Mouse (Mus musculus) frontal cortex, postnatal 10 days (tissue): ENCODE measurements at regions not wholly inside any gene's neighbourhood (a gene's known extent, or its start where the extent isn't known, plus 50 kb on each side); places are given as distances from the start of the nearest gene placed in this dataset.

Experiments used
- DNase-seq, 2 experiments: peaks; one replicate each; pipeline ENCODE4 v3.0.0; 2022; ENCODE audit warnings: low spot score in 2 of 2, mixed read lengths in 1 of 2

GRCm38 (mm10) chr11:25335667-25336066 is 874.9 kb downstream of the 5730522E02Rik start:
- no peak for DNase-seq

GRCm38 (mm10) chr11:25330696-25331095 is 879.9 kb downstream of the 5730522E02Rik start:
- no peak for DNase-seq

- DNase-seq, result no peak
Observed at GRCm38 (mm10) chr11:25322426-25322825, 888.1 kb downstream of the 5730522E02Rik start.

- DNase-seq, result no peak
Observed at GRCm38 (mm10) chr11:25321494-25321893, 889.1 kb downstream of the 5730522E02Rik start.

- peak in 1 of 2 experiments; percentile 25 for DNase-seq
Observed at GRCm38 (mm10) chr11:25314645-25315044, 895.9 kb downstream of the 5730522E02Rik start.

- no peak for DNase-seq
Observed at GRCm38 (mm10) chr11:25313879-25314278, 896.7 kb downstream of the 5730522E02Rik start.

- no peak for DNase-seq
Observed at GRCm38 (mm10) chr11:25313308-25313707, 897.3 kb downstream of the 5730522E02Rik start.

GRCm38 (mm10) chr11:25310754-25311153 is 899.8 kb downstream of the 5730522E02Rik start:
- no peak for DNase-seq

GRCm38 (mm10) chr11:25301130-25301529 is 909.4 kb downstream of the 5730522E02Rik start:
- DNase-seq, result peak; percentile 32 to 61

- DNase-seq, result no peak
Observed at GRCm38 (mm10) chr11:25288346-25288745, 922.2 kb downstream of the 5730522E02Rik start.

GRCm38 (mm10) chr11:25287458-25288247 is 922.9 kb downstream of the 5730522E02Rik start:
- DNase-seq, result no peak

- no peak for DNase-seq
Observed at GRCm38 (mm10) chr11:25269936-25270540, 940.5 kb downstream of the 5730522E02Rik start.

GRCm38 (mm10) chr11:25262906-25263305 is 947.7 kb downstream of the 5730522E02Rik start:
- no peak for DNase-seq

GRCm38 (mm10) chr11:25259691-25260090 is 950.9 kb downstream of the 5730522E02Rik start:
- no peak for DNase-seq

- DNase-seq, result peak in 1 of 2 experiments; percentile 11
Observed at GRCm38 (mm10) chr11:25233360-25233890, 977.1 kb downstream of the 5730522E02Rik start.
